8 mouse cellular contexts compared by ENCODE assay signal in genomic region chr10:44002995-44003524, GRCm38 (mm10).
DNase-seq lines count a peak whose midpoint lies in the region; ATAC-seq and TF ChIP-seq lines count a peak whose summit lies in the region.

No protein-coding gene starts in this region.

- ATAC-seq in embryonic facial prominence, embryonic 11.5 days (replicated peaks; ENCODE audit: insufficient number of reproducible peaks, low FRiP score, low TSS enrichment, low read depth) = no peak
- no peak; the same call in 1 of the 2 replicates for ATAC-seq in intestine, embryonic 15.5 days
- peak; percentile 18; the same call in 1 of the 2 replicates for ATAC-seq in neural tube, embryonic 12.5 days (ENCODE audit: low FRiP score, low read depth)

- H3K4me2 ChIP-seq in embryonic facial prominence, embryonic 11.5 days (ENCODE audit: low read depth, low read length) = peak overlapping the region; percentile 58
- H3K4me2 ChIP-seq in intestine, embryonic 15.5 days (replicated peaks) = peak overlapping the region; percentile 80
- H3K4me2 ChIP-seq in neural tube, embryonic 12.5 days (replicated peaks) = peak overlapping the region; percentile 69

- no peak for TF ChIP-seq POLR2A in liver, adult 2 months (IDR thresholded peaks at IDR 0.05; ENCODE audit: extremely low read depth, insufficient read depth, low read length)

- peaks cover 9% of the 10 kb centered on the region; the same call in 1 of the 2 replicates for H3K79me2 ChIP-seq in liver, adult 2 months (ENCODE audit: control insufficient read depth, insufficient read depth, low read length)

- no peak for DNase-seq in liver, adult 2 months (ENCODE audit: extremely low read depth, low read depth, low spot score)
- no peak for DNase-seq in liver
- peak; percentile 9 for DNase-seq in embryonic facial prominence, embryonic 11.5 days (ENCODE audit: low spot score)
- DNase-seq in right cerebral cortex, postnatal 14 days = no peak
- no peak for DNase-seq in frontal cortex, postnatal 14 days (ENCODE audit: low spot score in 2 of 2)
- no peak for DNase-seq in adrenal gland, postnatal 36 days

- peaks cover 9% of the 10 kb centered on the region for H3K4me1 ChIP-seq in liver, adult 2 months (ENCODE audit: control insufficient read depth, insufficient read depth, low read length)
- H3K4me1 ChIP-seq in embryonic facial prominence, embryonic 11.5 days (ENCODE audit: control insufficient read depth, insufficient read depth, low read length) = peaks cover 5% of the 10 kb centered on the region
- peaks cover 26% of the 10 kb centered on the region for H3K4me1 ChIP-seq in intestine, embryonic 15.5 days (replicated peaks)
- H3K4me1 ChIP-seq in neural tube, embryonic 12.5 days = peaks cover 16% of the 10 kb centered on the region

- H3K9me3 ChIP-seq in embryonic facial prominence, embryonic 11.5 days (replicated peaks; ENCODE audit: control insufficient read depth, low read length) = no peaks in the 10 kb centered on the region
- H3K9me3 ChIP-seq in intestine, embryonic 15.5 days = no peaks in the 10 kb centered on the region
- H3K9me3 ChIP-seq in neural tube, embryonic 12.5 days = no peaks in the 10 kb centered on the region

- under 1% methylated on average over 11 of the region's 11 CpGs for WGBS in liver, adult 2 months
- 3% methylated on average over 11 of the region's 11 CpGs for whole genome bisulfite sequencing in embryonic facial prominence, embryonic 11.5 days
- 3% methylated on average over 11 of the region's 11 CpGs for WGBS in intestine, embryonic 15.5 days
- 2% methylated on average over 11 of the region's 11 CpGs for WGBS in neural tube, embryonic 12.5 days

- H3K27ac ChIP-seq in liver, adult 2 months (replicated peaks; ENCODE audit: insufficient read depth, low read depth, low read length) = peak overlapping the region; percentile 96
- H3K27ac ChIP-seq in embryonic facial prominence, embryonic 11.5 days (replicated peaks; ENCODE audit: low read depth, low read length) = no peak overlapping the region
- H3K27ac ChIP-seq in intestine, embryonic 15.5 days = no peak overlapping the region
- no peak overlapping the region for H3K27ac ChIP-seq in neural tube, embryonic 12.5 days

- no peaks in the 10 kb centered on the region for H3K27me3 ChIP-seq in liver, adult 2 months (ENCODE audit: control insufficient read depth, insufficient read depth, low read length)
- H3K27me3 ChIP-seq in embryonic facial prominence, embryonic 11.5 days (ENCODE audit: control insufficient read depth, insufficient read depth, low read length) = peaks cover 34% of the 10 kb centered on the region
- H3K27me3 ChIP-seq in intestine, embryonic 15.5 days (replicated peaks) = peaks cover 30% of the 10 kb centered on the region
- peaks cover 75% of the 10 kb centered on the region for H3K27me3 ChIP-seq in neural tube, embryonic 12.5 days (replicated peaks)

- H3K36me3 ChIP-seq in liver, adult 2 months (ENCODE audit: control insufficient read depth, insufficient read depth, low read length) = no peaks in the 10 kb centered on the region
- no peaks in the 10 kb centered on the region for H3K36me3 ChIP-seq in embryonic facial prominence, embryonic 11.5 days (replicated peaks; ENCODE audit: control insufficient read depth, insufficient read depth, low read depth, low read length)
- no peaks in the 10 kb centered on the region for H3K36me3 ChIP-seq in intestine, embryonic 15.5 days
- H3K36me3 ChIP-seq in neural tube, embryonic 12.5 days = no peaks in the 10 kb centered on the region

- peak overlapping the region; percentile 99 for H3K9ac ChIP-seq in liver, adult 2 months (ENCODE audit: low read depth, low read length)
- peak overlapping the region; percentile 46; the same call in 1 of the 2 replicates for H3K9ac ChIP-seq in embryonic facial prominence, embryonic 11.5 days (replicated peaks; ENCODE audit: low read length)
- peak overlapping the region; percentile 57 for H3K9ac ChIP-seq in intestine, embryonic 15.5 days
- no peak overlapping the region for H3K9ac ChIP-seq in neural tube, embryonic 12.5 days

- H3K4me3 ChIP-seq in liver, adult 2 months (ENCODE audit: insufficient read depth, low read depth, low read length) = peak overlapping the region; percentile 99
- peak overlapping the region; percentile 36 for H3K4me3 ChIP-seq in embryonic facial prominence, embryonic 11.5 days (ENCODE audit: low read depth, low read length)
- H3K4me3 ChIP-seq in intestine, embryonic 15.5 days (replicated peaks) = peak overlapping the region; percentile 78
- peak overlapping the region; percentile 47 for H3K4me3 ChIP-seq in neural tube, embryonic 12.5 days

- no peak for TF ChIP-seq CTCF in liver, adult 2 months (IDR thresholded peaks at IDR 0.05; ENCODE audit: low read depth, low read length)

Comparison
In these comparisons a context has a peak if more than half of its experiments do, and no peak if none do; other contexts are left out.
1. H3K4me3 ChIP-seq: peak in every context shown above with its lines; median percentile 99 in liver, adult 2 months; 78 in intestine, embryonic 15.5 days; 47 in neural tube, embryonic 12.5 days; 36 in embryonic facial prominence, embryonic 11.5 days.